Mouse (Mus musculus) adrenal gland, postnatal 4 days (tissue): ENCODE measurements around the gene Miga2. TPM values are rescaled to one million over a fixed set of nuclear protein-coding genes. Genes with fewer than 3 reads are reported as not detected.
"Not testable (repeated sequence)": the region's sequence is repeated elsewhere in the genome, so short reads cannot be mapped to it uniquely, and the experiment has no call there.

Experiments used
- DNase-seq, 2 experiments: peaks; one replicate each; pipeline ENCODE4 v3.0.0; 2021 to 2022; ENCODE audit warnings: low spot score in 2 of 2, mixed read lengths in 2 of 2
- microRNA-seq: library from miRNA; unstranded; fragments of <30 nt; microRNA quantifications from one replicate; pipeline ENCODE4 v1.2.0, GENCODE M21; 2021
- total RNA-seq, 2 experiments: library from RNA; stranded (reverse); gene quantifications; 2 replicates each; pipeline ENCODE4 v1.2.3; 2021

Miga2 gene
- total RNA-seq, 2 experiments from 2014 or later, result 65.1 to 71.1 TPM

DNA sequence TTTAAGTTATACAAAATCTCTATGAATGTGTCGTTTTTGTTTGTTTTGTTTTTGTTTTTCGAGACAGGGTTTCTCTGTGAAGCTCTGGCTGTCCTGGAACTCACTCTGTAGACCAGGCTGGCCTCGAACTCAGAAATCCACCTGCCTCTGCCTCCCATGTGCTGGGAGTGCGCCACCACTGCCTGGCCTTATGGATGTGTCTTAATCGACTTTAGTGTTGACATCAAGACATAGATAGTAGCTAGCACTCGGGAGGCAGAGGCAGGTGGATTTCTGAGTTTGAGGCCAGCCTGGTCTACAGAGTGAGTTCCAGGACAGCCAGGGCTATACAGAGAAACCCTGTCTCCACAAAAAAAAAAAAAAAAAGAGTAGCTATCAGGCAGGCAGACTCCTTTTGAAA is 53.1 kb downstream of the Miga2 start:
- DNase-seq, result not testable (repeated sequence)

DNA sequence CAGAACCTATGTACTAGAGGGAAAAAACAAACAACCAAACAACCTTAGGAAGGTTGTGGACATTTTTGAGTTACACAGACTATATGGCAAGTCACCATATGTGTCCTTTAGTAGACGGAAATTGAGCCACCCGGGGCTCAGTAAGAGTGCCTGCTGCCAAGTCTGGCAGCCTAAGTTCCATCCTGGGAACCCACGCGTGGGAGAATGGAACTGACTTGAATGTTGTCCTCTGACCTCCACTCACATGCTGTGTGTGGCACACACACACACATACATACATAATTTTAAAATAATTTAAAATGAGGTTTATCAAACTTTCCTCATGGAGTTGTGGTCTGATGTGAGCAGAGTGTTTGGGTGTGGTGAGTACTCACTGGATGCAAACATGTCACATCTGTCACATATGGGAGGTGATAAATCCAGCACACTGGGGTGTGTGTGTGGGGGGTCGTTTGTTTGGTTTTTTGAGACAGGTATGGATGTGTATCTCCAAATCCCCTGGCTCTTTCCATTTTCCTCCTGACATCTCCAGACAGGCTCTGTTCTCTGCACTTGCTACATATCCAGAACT is 53.6 kb downstream of the Miga2 start:
- no peak for DNase-seq

DNA sequence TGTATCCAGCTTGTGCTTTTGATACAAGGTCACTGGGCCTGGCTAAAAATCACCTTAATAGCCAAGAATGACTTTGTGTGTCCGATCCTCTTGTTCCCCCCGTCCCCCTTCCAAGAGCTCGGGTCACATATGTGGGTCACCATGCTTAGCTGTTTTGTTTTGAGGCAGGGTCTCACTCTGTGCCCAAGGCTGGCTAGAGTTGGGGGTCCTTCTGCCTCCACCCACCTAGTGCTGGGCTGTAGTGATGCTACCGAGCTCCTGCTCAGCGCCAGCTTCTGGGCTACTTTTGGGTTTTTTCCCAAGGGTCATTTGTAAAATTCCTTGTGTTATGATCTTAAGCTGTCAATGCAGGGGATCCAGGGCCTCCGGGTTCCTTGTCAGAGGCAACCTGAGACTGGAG is 54.2 kb downstream of the Miga2 start:
- DNase-seq, result no peak

DNA sequence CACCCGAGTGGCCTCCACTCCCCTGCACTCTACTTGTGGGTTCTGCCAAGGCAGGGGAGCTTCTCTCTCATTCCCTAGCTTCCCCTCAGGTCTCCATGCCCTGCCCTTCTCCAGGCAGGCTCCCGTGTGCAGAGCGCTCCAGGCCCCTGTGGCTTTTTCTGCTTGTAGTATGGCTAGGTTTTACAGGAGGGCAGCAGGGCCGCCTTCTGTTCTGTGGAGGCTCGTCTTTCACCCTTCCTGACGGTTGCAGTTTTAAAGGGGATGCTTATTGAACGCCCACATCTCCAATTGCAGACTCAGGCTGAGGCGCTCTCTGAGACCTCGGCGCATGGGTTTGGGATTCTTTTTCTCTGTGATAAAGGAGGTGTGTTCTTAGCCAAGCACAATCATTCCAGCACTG is 55.1 kb downstream of the Miga2 start:
- no peak for DNase-seq

DNA sequence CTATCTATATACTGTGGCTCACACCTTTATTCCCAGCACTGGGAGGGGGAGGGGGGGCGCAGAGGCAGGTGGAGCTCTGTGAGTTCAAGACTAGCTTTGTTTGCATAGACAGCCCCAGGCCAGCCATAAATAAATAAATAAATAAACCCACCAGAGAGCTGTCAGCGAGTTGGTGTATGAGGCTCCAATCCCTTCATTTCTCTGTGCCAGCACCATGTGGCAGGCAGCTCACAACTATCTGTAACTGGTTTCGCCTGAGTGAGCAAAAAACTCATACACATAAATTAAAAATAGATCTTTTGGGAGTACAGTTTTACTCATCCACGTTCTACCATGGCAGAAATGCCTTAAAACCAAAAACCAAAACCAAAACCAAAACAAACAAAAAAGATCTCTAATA is 57.4 kb downstream of the Miga2 start:
- no peak for DNase-seq

DNA sequence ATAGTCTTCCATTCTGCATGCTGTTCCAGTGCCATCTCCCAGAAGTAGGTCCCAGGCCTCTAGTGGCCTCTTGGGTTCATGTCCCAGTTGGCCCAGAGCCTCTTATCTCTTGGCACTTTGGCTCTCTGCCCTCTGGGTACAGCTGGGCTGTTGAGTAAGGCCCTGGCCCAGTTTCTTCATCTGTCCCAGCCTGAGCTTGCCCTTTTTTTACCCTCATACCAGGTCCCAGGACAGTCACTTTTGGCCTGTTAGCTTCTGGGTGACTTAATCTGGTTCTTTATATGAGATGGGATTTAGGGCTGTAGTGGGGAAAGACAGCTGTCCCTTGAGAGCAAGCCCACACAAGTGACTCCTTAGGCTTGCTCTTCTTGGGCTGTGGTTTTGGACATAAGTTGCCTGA is 65.1 kb downstream of the Miga2 start:
- DNase-seq, result peak in 1 of 2 experiments; percentile 42

Small RNA genes lying within 50 kb of the gene (microRNA-seq; reads per million reads assigned to microRNA genes)
- not detected for gene Gm47292

Other genes starting within 250 kb of the Miga2 start
- gene Zer1, start 239.6 kb upstream of the Miga2 start, total RNA-seq, result 10 to 100 TPM; 55.4 to 56.2 TPM
- 10 to 100 TPM; 66.6 to 68.6 TPM for gene Tbc1d13, start 230.5 kb upstream of the Miga2 start, total RNA-seq
- 10 to 100 TPM; 27.3 to 33.4 TPM for gene Endog, start 192.7 kb upstream of the Miga2 start, total RNA-seq
- 10 to 100 TPM; 25.1 to 26.2 TPM for gene Spout1, start 185.8 kb upstream of the Miga2 start, total RNA-seq
- gene Kyat1, start 158.4 kb upstream of the Miga2 start, total RNA-seq, result 10 to 100 TPM; 19.9 to 21.6 TPM
- gene Lrrc8a, start 126.5 kb upstream of the Miga2 start, total RNA-seq, result 10 to 100 TPM; 46.2 to 47.3 TPM
- 1 to 10 TPM; 1.3 TPM for gene Gm28035, start 123.7 kb upstream of the Miga2 start, total RNA-seq
- 10 to 100 TPM; 15.4 to 16.6 TPM for gene Phyhd1, start 98.0 kb upstream of the Miga2 start, total RNA-seq
- not detected for gene Gm28038, start 83.2 kb upstream of the Miga2 start, total RNA-seq
- gene Dolk, start 77.9 kb upstream of the Miga2 start, total RNA-seq, result 10 to 100 TPM; 36.0 to 36.5 TPM
- gene Nup188, start 77.8 kb upstream of the Miga2 start, total RNA-seq, result 10 to 100 TPM; 46.9 TPM
- gene Sh3glb2, start 4.9 kb upstream of the Miga2 start, total RNA-seq, result 100 to 1,000 TPM; 106 to 107 TPM
- gene Dolpp1, start 28.0 kb downstream of the Miga2 start, total RNA-seq, result 10 to 100 TPM; 25.9 to 33.9 TPM
- 10 to 100 TPM; 77.6 to 90.3 TPM for gene Crat, start 51.6 kb downstream of the Miga2 start, total RNA-seq
- gene Ptpa, start 51.8 kb downstream of the Miga2 start, total RNA-seq, result 100 to 1,000 TPM; 165 to 169 TPM
- 10 to 100 TPM; 10.6 to 11.6 TPM for gene Ier5l, start 110.0 kb downstream of the Miga2 start, total RNA-seq
- gene Cstad, start 230.8 kb downstream of the Miga2 start, total RNA-seq, result 1 to 10 TPM; 6.7 to 7.3 TPM